Mouse (Mus musculus) kidney, adult 2 months (tissue): Measurements from ENCODE around the gene Slit3.

Experiments used
- CTCF ChIP-seq: fragments of 200-500 bp; conservative IDR thresholded peaks from 2 replicates; pipeline ENCODE4 v1.5.1; 2011; ENCODE audit warnings: low read depth, mild to moderate bottlenecking, control low read depth, low read length, moderate library complexity, mixed read lengths; ENCODE audit not compliant: insufficient read depth, insufficient read length
- POLR2A ChIP-seq: fragments of 200-500 bp; IDR thresholded peaks from one replicate; pipeline ENCODE4 v1.6.1; 2011; ENCODE audit warnings: low read depth, low read length, control low read depth

GRCm38 (mm10) chr11:35096538-35096937, 24.5 kb upstream of the Slit3 start:
- TF ChIP-seq POLR2A (no peak), CTCF (no peak)
